Mouse (Mus musculus) megakaryocyte, embryonic 14.5 days (primary cell): ENCODE results near the gene Cox20. TPM values are rescaled to one million over a fixed set of nuclear protein-coding genes. Genes with fewer than 3 reads are reported as not detected.

Experiments used
- H3K27me3 ChIP-seq: replicated peaks from 2 replicates; pipeline ENCODE3; 2012; ENCODE audit warnings: inconsistent platforms
- H3K36me3 ChIP-seq: replicated peaks from 2 replicates; pipeline ENCODE3; 2012; ENCODE audit warnings: low read length, inconsistent platforms, mixed read lengths
- H3K4me1 ChIP-seq: 2 replicates; pipeline ENCODE4 v1.6.1; 2012; ENCODE audit warnings: inconsistent platforms
- H3K4me3 ChIP-seq: replicated peaks from 2 replicates; pipeline ENCODE3; 2012; ENCODE audit warnings: moderate library complexity, mild to moderate bottlenecking, inconsistent platforms
- H3K9me3 ChIP-seq: 2 replicates; pipeline ENCODE4 v1.6.1; 2012; ENCODE audit warnings: inconsistent platforms
- FLI1 ChIP-seq: IDR thresholded peaks from 2 replicates; pipeline ENCODE4 v1.6.1; 2012; ENCODE audit warnings: low read length, inconsistent platforms, mixed read lengths
- GATA1 ChIP-seq: IDR thresholded peaks from 3 replicates; pipeline ENCODE4 v1.6.1; 2012; ENCODE audit warnings: mixed read lengths, low read length, inconsistent platforms, borderline replicate concordance
- polyA plus RNA-seq: library from polyadenylated mRNA; stranded (reverse); fragments of >175 nt; gene quantifications from 2 replicates; pipeline ENCODE4 v1.2.3, GENCODE M21; 2012; ENCODE audit warnings: low replicate concordance; ENCODE audit not compliant: insufficient read depth

Cox20 gene
- polyA plus RNA-seq, 1 experiment = 17.2 TPM

GRCm38 (mm10) chr1:178320038-178320722, 1.2 kb downstream of the Cox20 start:
- Histone ChIP-seq H3K4me3 (peak overlapping the region; percentile 97), H3K36me3 (peaks cover 54% of the 10 kb centered on the region)
- TF ChIP-seq GATA1 (no peak), FLI1 (no peak)

GRCm38 (mm10) chr1:178320723-178321590, 2.0 kb downstream of the Cox20 start:
- Histone ChIP-seq H3K36me3 (peaks cover 60% of the 10 kb centered on the region), H3K27me3 (no peaks in the 10 kb centered on the region), H3K4me1 (peaks cover 47% of the 10 kb centered on the region), H3K9me3 (no peaks in the 10 kb centered on the region), H3K4me3 (peak overlapping the region; percentile 44)
- TF ChIP-seq GATA1 (no peak), FLI1 (no peak)

More at GRCm38 (mm10) chr1:178320038-178320722, 1.2 kb downstream of the Cox20 start:
- no peaks in the 10 kb centered on the region for H3K27me3 ChIP-seq
- peaks cover 48% of the 10 kb centered on the region for H3K4me1 ChIP-seq
- H3K9me3 ChIP-seq = no peaks in the 10 kb centered on the region

DNA sequence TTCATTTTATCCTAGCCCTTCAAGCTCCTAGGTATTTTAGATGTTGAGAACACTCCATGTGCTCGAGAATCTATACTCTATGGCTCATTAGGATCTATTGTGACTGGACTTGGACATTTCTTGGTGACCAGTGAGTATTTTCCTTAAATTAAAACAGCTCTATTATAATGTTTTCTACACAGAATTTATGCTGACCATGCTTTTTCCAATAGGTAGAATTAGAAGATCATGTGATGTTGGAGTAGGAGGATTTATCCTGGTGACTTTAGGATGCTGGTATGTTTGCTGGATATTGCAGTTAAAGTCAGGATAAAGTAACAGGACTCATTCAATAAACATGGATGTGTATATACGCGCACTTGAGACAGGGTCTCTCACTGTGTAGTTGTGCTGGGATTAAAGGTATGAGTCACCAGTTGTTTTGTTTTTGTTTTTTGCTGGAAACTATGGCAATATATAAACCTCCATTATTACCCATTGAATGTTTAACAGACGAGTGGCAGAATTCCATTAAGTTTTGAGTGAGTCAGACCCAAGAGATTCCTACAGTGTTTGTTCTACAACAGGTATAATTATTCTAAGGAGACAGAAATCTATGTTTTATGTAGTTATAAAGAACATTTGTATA, 2.9 kb downstream of the Cox20 start:
- H3K4me1 ChIP-seq = peaks cover 39% of the 10 kb centered on the region
- no peak overlapping the region for H3K4me3 ChIP-seq
- peaks cover 68% of the 10 kb centered on the region for H3K36me3 ChIP-seq
- H3K27me3 ChIP-seq = no peaks in the 10 kb centered on the region
- no peak for TF ChIP-seq FLI1
- no peak for TF ChIP-seq GATA1
- H3K9me3 ChIP-seq = no peaks in the 10 kb centered on the region

GRCm38 (mm10) chr1:178323235-178323634, 4.3 kb downstream of the Cox20 start:
- no peaks in the 10 kb centered on the region for H3K9me3 ChIP-seq
- H3K27me3 ChIP-seq = no peaks in the 10 kb centered on the region
- no peak overlapping the region for H3K4me3 ChIP-seq
- H3K4me1 ChIP-seq = peaks cover 33% of the 10 kb centered on the region
- peaks cover 82% of the 10 kb centered on the region for H3K36me3 ChIP-seq
- TF ChIP-seq GATA1 (no peak), FLI1 (no peak)

GRCm38 (mm10) chr1:178324568-178324967, 5.6 kb downstream of the Cox20 start:
- H3K9me3 ChIP-seq = no peaks in the 10 kb centered on the region
- H3K36me3 ChIP-seq = peaks cover 95% of the 10 kb centered on the region
- no peak overlapping the region for H3K4me3 ChIP-seq
- TF ChIP-seq FLI1 (no peak), GATA1 (no peak)
- no peaks in the 10 kb centered on the region for H3K27me3 ChIP-seq
- peaks cover 34% of the 10 kb centered on the region for H3K4me1 ChIP-seq

GRCm38 (mm10) chr1:178326357-178326756, 7.4 kb downstream of the Cox20 start:
- Histone ChIP-seq H3K9me3 (no peaks in the 10 kb centered on the region), H3K4me1 (peaks cover 26% of the 10 kb centered on the region), H3K4me3 (no peak overlapping the region), H3K36me3 (peaks cover 100% of the 10 kb centered on the region), H3K27me3 (no peaks in the 10 kb centered on the region)
- no peak for TF ChIP-seq GATA1
- no peak for TF ChIP-seq FLI1

DNA sequence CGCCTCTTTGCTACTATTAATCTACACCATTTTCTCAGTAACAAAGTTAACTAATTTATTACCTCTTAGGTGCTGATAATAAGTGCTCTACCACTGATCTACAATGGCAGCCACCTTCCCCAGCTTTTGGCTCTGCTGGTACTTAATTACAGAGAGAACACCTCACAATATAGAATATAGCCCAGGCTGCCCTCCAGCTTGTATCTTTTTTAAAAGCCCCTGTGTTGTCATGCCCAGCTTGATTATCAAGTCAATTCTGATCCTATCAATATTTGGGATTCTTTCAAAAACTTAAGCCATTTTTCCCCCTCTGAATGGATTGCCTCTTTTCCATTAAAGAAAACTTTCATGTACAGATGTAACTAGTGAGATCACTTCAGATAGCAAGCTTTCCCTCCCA, 8.0 kb downstream of the Cox20 start:
- Histone ChIP-seq H3K9me3 (no peaks in the 10 kb centered on the region), H3K36me3 (peaks cover 100% of the 10 kb centered on the region), H3K27me3 (no peaks in the 10 kb centered on the region), H3K4me3 (no peak overlapping the region), H3K4me1 (peaks cover 26% of the 10 kb centered on the region)
- TF ChIP-seq GATA1 (no peak), FLI1 (no peak)

DNA sequence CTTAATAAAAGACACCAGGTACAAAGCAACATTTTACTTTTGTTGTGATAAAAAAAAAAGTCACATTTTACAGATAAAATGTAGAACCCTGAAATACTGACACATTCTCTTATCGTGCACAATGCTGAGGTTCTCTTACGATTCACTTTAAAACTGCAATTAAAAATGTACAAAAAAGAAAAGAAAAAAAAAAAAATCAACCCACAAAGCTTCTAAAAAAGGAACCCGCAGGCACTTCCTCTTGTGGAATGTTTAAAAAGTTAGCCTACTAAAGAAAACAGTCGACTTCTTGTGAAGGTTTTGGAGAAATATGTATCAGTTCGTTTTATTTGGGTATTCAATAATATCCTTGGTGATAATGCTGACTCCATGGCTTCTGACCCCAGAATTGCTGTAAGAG, 10.1 kb downstream of the Cox20 start:
- Histone ChIP-seq H3K4me1 (peaks cover 37% of the 10 kb centered on the region), H3K36me3 (peaks cover 100% of the 10 kb centered on the region), H3K4me3 (no peak overlapping the region), H3K27me3 (no peaks in the 10 kb centered on the region), H3K9me3 (no peaks in the 10 kb centered on the region)
- TF ChIP-seq GATA1 (no peak), FLI1 (no peak)

GRCm38 (mm10) chr1:178329946-178330345, 11.0 kb downstream of the Cox20 start:
- peaks cover 100% of the 10 kb centered on the region for H3K36me3 ChIP-seq
- TF ChIP-seq GATA1 (no peak), FLI1 (no peak)

DNA sequence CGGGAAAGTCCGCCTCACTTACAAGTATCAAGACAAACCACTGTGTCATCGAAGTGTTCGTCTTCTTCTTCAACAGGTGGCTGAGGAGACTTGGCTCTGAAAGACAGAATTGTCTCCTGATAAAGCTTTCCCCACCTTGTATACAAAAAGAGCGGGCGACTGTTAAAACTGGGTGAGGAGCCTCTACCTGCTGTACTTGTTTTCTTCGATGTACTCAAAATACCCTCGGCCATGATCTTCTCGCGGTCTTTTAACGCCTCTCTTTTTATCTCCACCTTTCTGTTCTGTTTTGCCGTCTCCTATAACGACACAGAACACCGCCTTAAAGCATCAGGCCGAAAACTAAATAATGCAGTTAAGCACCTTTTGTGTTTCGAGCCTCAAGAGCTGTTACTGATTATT, 16.9 kb downstream of the Cox20 start:
- H3K27me3 ChIP-seq = no peaks in the 10 kb centered on the region
- H3K9me3 ChIP-seq = no peaks in the 10 kb centered on the region
- H3K4me3 ChIP-seq = peak overlapping the region; percentile 99
- TF ChIP-seq FLI1 (no peak), GATA1 (no peak)
- peaks cover 57% of the 10 kb centered on the region for H3K4me1 ChIP-seq
- peaks cover 51% of the 10 kb centered on the region for H3K36me3 ChIP-seq

More at GRCm38 (mm10) chr1:178329946-178330345, 11.0 kb downstream of the Cox20 start:
- peaks cover 42% of the 10 kb centered on the region for H3K4me1 ChIP-seq
- H3K4me3 ChIP-seq = no peak overlapping the region
- no peaks in the 10 kb centered on the region for H3K9me3 ChIP-seq
- H3K27me3 ChIP-seq = no peaks in the 10 kb centered on the region
